Mouse (Mus musculus): ENCODE results near the gene Rere.

The Rere gene

GRCm38 (mm10) chr4:150664726-150665125 is 383.3 kb downstream of the Rere start:
- DNase-seq (ENCODE audit: low read depth), result no peak

DNA sequence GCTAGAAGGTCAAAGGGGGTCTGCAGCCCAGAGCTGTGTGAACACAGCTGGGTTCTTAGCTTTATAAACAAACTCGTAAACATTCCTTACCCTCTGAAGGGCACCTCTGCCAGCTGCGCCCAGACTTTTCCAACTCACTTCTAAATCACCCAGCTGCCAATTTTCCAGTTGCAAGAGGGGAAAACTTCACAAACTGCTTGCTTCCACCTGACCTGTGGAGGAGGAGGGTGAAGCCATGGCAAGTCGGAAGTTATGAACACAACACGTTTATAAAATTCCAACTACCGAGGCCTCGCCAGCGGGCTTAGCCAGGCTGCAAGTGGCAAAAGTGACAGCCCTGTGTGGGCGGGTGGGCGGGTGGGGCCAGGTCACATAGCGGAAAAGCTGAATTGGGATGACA is 384.4 kb downstream of the Rere start:
- DNase-seq (ENCODE audit: low read depth), result no peak

Measured in c-Kit-positive CD71-negative TER-119-negative erythroid progenitor cells, embryonic 14.5 days (primary cell).